Mouse (Mus musculus): ENCODE results near the gene Ins1.

The Ins1 gene

DNA sequence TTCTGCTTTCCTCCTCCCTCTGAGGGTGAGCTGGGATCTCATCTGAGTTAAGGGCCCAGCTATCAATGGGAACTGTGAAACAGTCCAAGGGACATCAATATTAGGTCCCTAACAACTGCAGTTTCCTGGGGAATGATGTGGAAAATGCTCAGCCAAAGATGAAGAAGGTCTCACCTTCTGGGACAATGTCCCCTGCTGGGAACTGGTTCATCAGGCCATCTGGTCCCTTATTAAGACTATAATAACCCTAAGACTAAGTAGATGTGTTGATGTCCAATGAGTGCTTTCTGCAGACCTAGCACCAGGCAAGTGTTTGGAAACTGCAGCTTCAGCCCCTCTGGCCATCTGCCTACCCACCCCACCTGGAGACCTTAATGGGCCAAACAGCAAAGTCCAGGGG, at the start of gene Ins1:
TSS of gene Ins1 (plus strand) at position 301 of the 400 bp plus-strand sequence.
- no peak for DNase-seq

Measured in cerebellum, adult 9-11 months (tissue).